Mouse (Mus musculus): ENCODE results near the gene Sfta2.

DNA sequence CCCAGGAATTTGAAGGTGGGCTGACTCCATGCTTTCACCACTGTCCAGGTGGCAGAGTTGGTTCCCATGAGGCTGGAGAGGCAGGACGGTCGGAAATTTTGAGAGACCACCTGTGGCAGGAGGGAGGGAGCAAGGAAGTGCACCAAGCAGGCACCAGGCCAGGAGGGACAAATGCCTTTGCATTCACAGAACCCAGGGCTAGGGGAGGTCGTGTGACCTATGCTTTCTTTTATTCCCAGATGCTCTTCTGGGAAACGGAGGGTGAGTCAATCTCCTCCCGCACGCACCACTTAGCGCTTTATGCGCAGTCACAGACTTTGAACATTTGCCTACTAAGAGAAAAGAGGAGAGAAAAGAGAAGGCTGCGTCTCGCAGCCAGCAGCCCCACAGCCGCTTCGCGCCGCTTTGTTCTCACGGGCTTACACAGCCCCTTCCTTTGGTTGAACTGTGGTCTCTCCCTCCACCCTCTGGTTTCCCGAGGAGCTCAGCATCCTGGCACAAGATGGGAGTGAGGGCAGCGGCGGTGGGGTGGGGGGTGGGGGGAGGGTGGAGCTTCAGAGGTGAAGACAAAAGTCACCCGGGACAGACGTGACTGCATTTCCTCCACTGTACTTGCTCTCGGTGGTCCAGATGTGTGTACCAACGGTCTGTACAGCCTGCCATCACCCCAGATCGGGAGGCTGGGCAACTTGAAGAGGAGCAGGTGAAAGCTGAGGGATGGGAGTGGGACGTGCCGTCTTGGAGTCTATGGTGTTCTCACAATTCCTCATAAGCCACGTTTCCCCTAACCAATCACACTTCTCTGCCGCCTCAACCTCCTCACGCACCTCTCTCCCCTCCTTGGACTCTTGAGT lies 32.0 kb upstream of the Sfta2 start:
- TF ChIP-seq POLR2A (IDR thresholded peaks at IDR 0.05; ENCODE audit: low read depth, low read length) (no peak), CTCF (conservative IDR thresholded peaks at IDR 0.05; ENCODE audit: insufficient read depth, insufficient read length, low read depth, low read length) (no peak)

Data from kidney, adult 2 months (tissue).